Mouse (Mus musculus) heart, postnatal 0 days (tissue): ENCODE data around the gene Alppl2. TPM values are rescaled to one million over a fixed set of nuclear protein-coding genes. Genes with fewer than 3 reads are reported as not detected.

Source experiments
- ATAC-seq: fragments of 200-750 bp; cut with Nextera tagmentation; 2 replicates; pipeline ENCODE4 v1.8.0; 2017; ENCODE audit warnings: low read depth, moderate number of reproducible peaks, moderate library complexity; ENCODE audit not compliant: insufficient read depth
- DNase-seq: peaks from one replicate; pipeline ENCODE4 v3.0.0-alpha.2; 2016; ENCODE audit warnings: low spot score
- H3K27ac ChIP-seq: fragments of 300-500 bp; sonication (generic); 2 replicates; pipeline ENCODE4 v1.5.1; 2014; ENCODE audit warnings: low read depth, mild to moderate bottlenecking
- H3K27me3 ChIP-seq: fragments of 300-500 bp; sonication (generic); 2 replicates; pipeline ENCODE4 v1.6.1; 2014; ENCODE audit warnings: low read length, mixed read lengths; ENCODE audit not compliant: control insufficient read depth, insufficient read depth
- H3K36me3 ChIP-seq: fragments of 300-500 bp; sonication (generic); replicated peaks from 2 replicates; pipeline ENCODE4 v1.6.1; 2014; ENCODE audit warnings: low read length, mixed read lengths; ENCODE audit not compliant: control insufficient read depth, insufficient read depth
- H3K4me1 ChIP-seq: fragments of 300-500 bp; sonication (generic); 2 replicates; pipeline ENCODE4 v1.6.1; 2014; ENCODE audit warnings: antibody characterized with exemption; ENCODE audit not compliant: control insufficient read depth, insufficient read depth
- H3K4me2 ChIP-seq: fragments of 300-500 bp; sonication (generic); 2 replicates; pipeline ENCODE4 v1.6.1; 2014; ENCODE audit warnings: low read depth, mild to moderate bottlenecking, low read length, moderate library complexity
- H3K4me3 ChIP-seq: fragments of 300-500 bp; sonication (generic); 2 replicates; pipeline ENCODE4 v1.5.1; 2014; ENCODE audit warnings: low read depth, low read length
- H3K9ac ChIP-seq: fragments of 300-500 bp; sonication (generic); replicated peaks from 2 replicates; pipeline ENCODE4 v1.6.1; 2014; ENCODE audit warnings: low read depth, low read length, mixed read lengths
- H3K9me3 ChIP-seq: fragments of 300-500 bp; sonication (generic); replicated peaks from 2 replicates; pipeline ENCODE4 v1.6.1; 2016; ENCODE audit warnings: low read length; ENCODE audit not compliant: control insufficient read depth
- CTCF ChIP-seq: IDR thresholded peaks from 2 replicates; pipeline ENCODE4 v1.5.1; 2016; ENCODE audit warnings: antibody characterized with exemption, control low read depth, low read depth
- EP300 ChIP-seq: IDR thresholded peaks from 2 replicates; pipeline ENCODE4 v1.6.1; 2016; ENCODE audit warnings: antibody characterized with exemption, low read depth
- WGBS: fragments of 180-500 bp; shearing (Covaris S2); extraction: QIAGEN DNeasy Blood & Tissue Kit; methylation state at CpG from one replicate; pipeline ENCODE4 v1.1.7; 2014; 5-methylcytosine and 5-hydroxymethylcytosine counted together
- polyA plus RNA-seq: library from polyadenylated mRNA; unstranded; fragments of >200 nt; fragmentation: Nextera tagmentation; extraction: Ambion mirVana; gene quantifications from 2 replicates; pipeline ENCODE4 v1.2.1, GENCODE M21; 2015
- total RNA-seq: library from RNA; depleted of rRNA; stranded (reverse); fragments of >200 nt; gene quantifications from 2 replicates; pipeline ENCODE4 v1.2.3, GENCODE M21; 2014; ENCODE audit warnings: low replicate concordance

Alppl2 gene
- total and polyA plus RNA-seq, 2 experiments from 2014 or later = not detected

DNA sequence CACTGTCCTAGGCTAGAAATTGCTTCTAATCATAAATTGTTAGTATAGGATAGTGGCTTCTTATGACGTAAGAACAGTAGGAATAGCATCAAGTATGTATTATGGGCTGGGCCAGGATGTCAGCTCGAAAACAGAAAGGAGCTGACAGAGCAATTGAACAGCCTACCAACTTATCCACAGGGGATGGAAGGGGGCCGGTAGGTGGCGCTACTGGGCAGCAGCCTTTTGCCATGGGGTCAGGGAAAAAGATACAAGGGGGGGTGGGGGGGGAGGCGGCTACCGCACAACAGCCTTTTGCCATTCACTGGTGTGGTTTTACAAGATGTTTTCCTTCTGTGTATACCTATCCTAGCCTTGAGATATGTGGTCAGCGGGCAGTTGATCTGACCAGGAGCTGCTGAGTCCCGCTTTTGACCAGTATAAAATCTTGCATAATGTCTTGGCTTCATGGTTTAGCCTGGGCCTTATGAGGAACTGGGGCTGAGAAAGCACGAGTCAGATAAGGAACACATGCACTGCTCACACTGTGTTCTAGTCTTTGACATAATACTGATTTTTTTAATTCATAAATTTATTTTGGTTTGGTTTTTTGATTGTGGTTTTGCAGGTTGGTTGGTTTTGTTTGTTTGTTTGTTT lies 22.1 kb upstream of the Alppl2 start:
- 40% methylated on average over 9 of the region's 9 CpGs for WGBS
- TF ChIP-seq EP300 = no peak
- peak; percentile 32 for TF ChIP-seq CTCF

DNA sequence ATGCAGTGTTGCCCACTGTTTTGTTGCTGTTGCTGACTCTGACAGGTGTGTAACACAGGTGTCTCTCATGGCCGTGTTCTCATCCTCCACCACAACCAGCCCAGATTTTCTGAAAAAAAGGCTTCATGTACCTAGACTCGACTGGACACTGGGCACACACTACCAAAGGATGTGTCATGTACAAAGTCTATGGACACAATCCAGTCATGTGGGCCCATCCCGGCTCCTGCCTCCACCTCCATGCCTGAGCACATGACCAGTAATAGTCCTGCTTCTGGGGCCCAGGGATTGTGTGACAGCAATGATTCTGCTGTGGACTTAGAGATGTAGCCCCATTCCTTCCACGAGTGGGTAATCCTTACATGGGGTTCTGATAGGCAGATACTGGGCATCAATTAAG lies 18.8 kb upstream of the Alppl2 start:
- no peak for ATAC-seq
- 81% methylated on average over 4 of the region's 4 CpGs for WGBS

More for the DNA sequence above, 22.1 kb upstream of the Alppl2 start:
- DNase-seq = no peak
- H3K4me2 ChIP-seq = no peak overlapping the region
- H3K9me3 ChIP-seq = no peaks in the 10 kb centered on the region
- H3K4me3 ChIP-seq = no peak overlapping the region
- no peak for ATAC-seq
- no peaks in the 10 kb centered on the region for H3K36me3 ChIP-seq
- H3K9ac ChIP-seq = no peak overlapping the region
- no peaks in the 10 kb centered on the region for H3K4me1 ChIP-seq
- no peaks in the 10 kb centered on the region for H3K27me3 ChIP-seq
- H3K27ac ChIP-seq = no peak overlapping the region

DNA sequence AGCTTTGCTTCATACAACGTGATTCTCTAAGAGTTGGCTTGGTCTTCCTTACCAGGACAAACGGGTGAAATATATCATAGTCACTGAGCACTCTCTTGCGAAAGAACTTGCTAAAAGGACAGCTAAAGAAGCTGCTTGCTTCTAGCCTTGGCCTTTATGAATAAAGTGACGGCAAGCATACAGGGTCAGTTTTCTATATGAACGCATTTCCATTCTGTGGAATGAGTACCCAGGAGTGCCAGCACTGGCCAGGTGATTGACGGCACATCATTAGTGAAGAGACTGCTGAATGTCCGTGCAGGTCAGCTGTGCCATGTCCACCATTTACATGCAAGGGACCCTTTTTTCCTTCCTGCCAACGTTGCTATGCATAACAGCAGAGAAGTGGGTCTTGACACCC lies 16.8 kb upstream of the Alppl2 start:
- no peaks in the 10 kb centered on the region for H3K36me3 ChIP-seq
- H3K9ac ChIP-seq = no peak overlapping the region
- no peak overlapping the region for H3K4me3 ChIP-seq
- TF ChIP-seq CTCF (no peak), EP300 (no peak)
- ATAC-seq (no peak), DNase-seq (no peak)
- 71% methylated on average over 8 of the region's 8 CpGs for WGBS
- H3K27ac ChIP-seq = no peak overlapping the region
- no peak overlapping the region for H3K4me2 ChIP-seq
- H3K4me1 ChIP-seq = no peaks in the 10 kb centered on the region
- no peaks in the 10 kb centered on the region for H3K9me3 ChIP-seq
- no peaks in the 10 kb centered on the region for H3K27me3 ChIP-seq

More for the DNA sequence above, 18.8 kb upstream of the Alppl2 start:
- Histone ChIP-seq H3K4me2 (no peak overlapping the region), H3K27ac (no peak overlapping the region), H3K27me3 (no peaks in the 10 kb centered on the region), H3K4me3 (no peak overlapping the region), H3K9ac (no peak overlapping the region), H3K4me1 (no peaks in the 10 kb centered on the region), H3K36me3 (no peaks in the 10 kb centered on the region), H3K9me3 (no peaks in the 10 kb centered on the region)
- TF ChIP-seq CTCF = no peak
- no peak for TF ChIP-seq EP300
- no peak for DNase-seq

DNA sequence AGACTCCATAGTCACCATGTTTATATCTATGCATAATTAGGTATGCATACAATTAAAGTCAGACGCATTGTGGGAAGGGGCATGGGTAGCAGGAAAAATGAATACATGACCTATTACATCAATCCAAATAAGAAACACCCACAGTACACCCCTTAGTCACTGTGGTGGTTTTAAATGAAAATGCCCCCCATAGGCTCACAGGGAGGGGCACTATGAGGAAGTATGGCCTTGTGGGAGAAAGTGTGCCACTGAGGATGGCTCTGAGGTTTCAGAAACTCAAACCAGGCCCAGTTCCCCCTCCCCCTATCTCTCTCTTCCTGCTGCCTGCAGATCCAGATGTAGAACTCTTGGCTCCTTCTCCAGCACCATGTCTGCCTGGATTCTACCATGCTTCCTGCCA lies 14.2 kb upstream of the Alppl2 start:
- Histone ChIP-seq H3K4me1 (no peaks in the 10 kb centered on the region; the same call in 1 of the 2 replicates), H3K36me3 (no peaks in the 10 kb centered on the region), H3K4me2 (no peak overlapping the region), H3K4me3 (no peak overlapping the region), H3K9ac (no peak overlapping the region), H3K27me3 (peaks cover 9% of the 10 kb centered on the region), H3K27ac (no peak overlapping the region), H3K9me3 (no peaks in the 10 kb centered on the region)
- no peak for DNase-seq
- 84% methylated on average over 1 of the region's 1 CpGs for WGBS
- ATAC-seq = no peak
- no peak for TF ChIP-seq CTCF
- TF ChIP-seq EP300 = no peak

DNA sequence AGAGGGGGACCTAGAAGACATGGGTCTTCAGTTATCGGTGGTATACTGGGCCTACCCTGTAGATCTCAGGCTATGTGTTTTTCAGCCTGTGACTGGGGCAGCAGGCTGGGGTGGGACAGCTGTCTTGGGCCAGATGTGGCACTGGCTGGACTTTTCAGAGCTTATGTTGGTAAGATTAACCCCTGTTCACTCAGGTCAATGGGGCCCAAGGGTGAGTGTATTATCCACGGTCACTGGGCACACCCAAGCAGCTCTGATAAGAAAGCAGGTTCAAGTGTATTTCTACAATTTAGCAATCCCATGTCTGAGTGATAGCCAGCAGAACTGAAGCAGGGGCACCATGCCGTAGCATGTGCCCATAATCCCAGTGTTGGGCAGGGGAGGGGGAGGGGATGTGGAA lies 12.4 kb upstream of the Alppl2 start:
- Histone ChIP-seq H3K4me1 (no peaks in the 10 kb centered on the region; the same call in 1 of the 2 replicates), H3K27ac (no peak overlapping the region), H3K9me3 (no peaks in the 10 kb centered on the region), H3K27me3 (peaks cover 10% of the 10 kb centered on the region), H3K9ac (no peak overlapping the region), H3K36me3 (no peaks in the 10 kb centered on the region), H3K4me3 (no peak overlapping the region), H3K4me2 (no peak overlapping the region)
- ATAC-seq = no peak
- WGBS = 81% methylated on average over 3 of the region's 3 CpGs
- DNase-seq = no peak
- no peak for TF ChIP-seq EP300
- TF ChIP-seq CTCF = no peak

DNA sequence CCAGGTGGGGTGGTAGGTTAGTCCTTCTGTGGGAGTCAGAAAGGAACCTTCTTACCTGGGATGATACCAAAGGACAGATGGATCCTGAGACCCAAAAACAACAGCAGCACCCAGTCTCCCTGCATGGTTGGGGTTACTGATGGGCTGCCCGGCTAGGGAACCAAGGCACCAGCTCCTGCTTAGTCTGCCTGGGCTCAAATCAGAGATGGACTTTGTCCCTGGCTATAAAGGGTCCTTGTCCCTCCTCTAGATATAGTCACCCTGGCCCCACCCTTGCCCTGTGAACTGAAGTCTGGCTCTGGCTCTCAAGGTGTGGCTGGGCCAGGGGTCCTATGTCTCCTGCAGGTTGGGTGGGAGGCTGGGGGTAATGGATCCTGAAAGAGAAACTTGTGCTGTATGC lies 11.7 kb upstream of the Alppl2 start, which contains the start of gene Alpi:
TSS of gene Alpi (minus strand) at position 196 of the 400 bp plus-strand sequence.
- H3K4me2 ChIP-seq = no peak within 1 kb of the TSS
- H3K4me3 ChIP-seq = no peak within 1 kb of the TSS
- no peak within 1 kb of the TSS for H3K9ac ChIP-seq
- ATAC-seq = no peak
- H3K9me3 ChIP-seq = no peaks in the 10 kb centered on the region
- no peak for DNase-seq
- peaks cover 10% of the 10 kb centered on the region for H3K27me3 ChIP-seq
- H3K27ac ChIP-seq = no peak within 1 kb of the TSS
- WGBS = 82% methylated on average over 1 of the region's 1 CpGs
- H3K36me3 ChIP-seq = no peaks in the 10 kb centered on the region
- TF ChIP-seq CTCF (no peak), EP300 (no peak)
- H3K4me1 ChIP-seq = no peaks in the 10 kb centered on the region; the same call in 1 of the 2 replicates
